Mouse (Mus musculus): ENCODE results near the gene Npas1.

The Npas1 gene

GRCm38 (mm10) chr7:16418713-16419112 lies 58.8 kb downstream of the Npas1 start:
- DNase-seq (ENCODE audit: low spot score) = no peak

GRCm38 (mm10) chr7:16417141-16417771 lies 60.3 kb downstream of the Npas1 start:
- DNase-seq (ENCODE audit: low spot score) = no peak

GRCm38 (mm10) chr7:16415426-16415825 lies 62.1 kb downstream of the Npas1 start:
- DNase-seq (ENCODE audit: low spot score) = no peak

- DNase-seq (ENCODE audit: low spot score) = peak; percentile 66
Measured at GRCm38 (mm10) chr7:16412930-16413329, 64.6 kb downstream of the Npas1 start.

- DNase-seq (ENCODE audit: low spot score) = no peak
Measured at GRCm38 (mm10) chr7:16412220-16412896, 65.2 kb downstream of the Npas1 start.

GRCm38 (mm10) chr7:16411100-16411499 lies 66.4 kb downstream of the Npas1 start:
- no peak for DNase-seq (ENCODE audit: low spot score)

GRCm38 (mm10) chr7:16406978-16407377 lies 70.5 kb downstream of the Npas1 start:
- DNase-seq (ENCODE audit: low spot score) = no peak
